Mouse (Mus musculus) G1E (cell line): ENCODE results near the gene Naa80. TPM values are rescaled to one million over a fixed set of nuclear protein-coding genes. Genes with fewer than 3 reads are reported as not detected.

Experiments used
- ATAC-seq: 2 replicates; pipeline ENCODE4 v1.8.0; 2016; ENCODE audit warnings: mild to moderate bottlenecking; ENCODE audit not compliant: insufficient number of reproducible peaks, poor library complexity, low FRiP score, severe bottlenecking; ENCODE audit errors: extremely low read depth
- DNase-seq: peaks from one replicate; pipeline ENCODE4 v3.0.0; 2012; ENCODE audit warnings: low spot score
- H3K27me3 ChIP-seq: 2 replicates; pipeline ENCODE4 v1.6.1; 2012; ENCODE audit warnings: mild to moderate bottlenecking, low read length, inconsistent platforms; ENCODE audit not compliant: insufficient read depth
- H3K36me3 ChIP-seq: replicated peaks from 2 replicates; pipeline ENCODE3; 2012; ENCODE audit warnings: mild to moderate bottlenecking, inconsistent platforms
- H3K4me1 ChIP-seq: 2 replicates; pipeline ENCODE4 v1.6.1; 2012; ENCODE audit warnings: low read depth, low read length, inconsistent platforms, mixed read lengths; ENCODE audit not compliant: insufficient read depth
- H3K4me3 ChIP-seq: 2 replicates; pipeline ENCODE4 v1.5.1; 2012; ENCODE audit warnings: low read depth, mild to moderate bottlenecking, inconsistent platforms, low read length, moderate library complexity, mixed read lengths
- H3K9me3 ChIP-seq: replicated peaks from 2 replicates; pipeline ENCODE4 v1.6.1; 2012; ENCODE audit warnings: inconsistent platforms
- CTCF ChIP-seq: IDR thresholded peaks from 2 replicates; pipeline ENCODE4 v1.5.1; 2012; ENCODE audit warnings: low read depth, low read length, inconsistent platforms, mixed read lengths
- GATA1 ChIP-seq: IDR thresholded peaks from 2 replicates; pipeline ENCODE4 v1.6.1; 2012; ENCODE audit warnings: borderline replicate concordance, low read length, inconsistent platforms, mixed read lengths
- GATA2 ChIP-seq: IDR thresholded peaks from 2 replicates; pipeline ENCODE4 v1.6.1; 2012; ENCODE audit warnings: low read depth, low read length, inconsistent platforms, borderline replicate concordance
- POLR2AphosphoS5 ChIP-seq: IDR thresholded peaks from 2 replicates; pipeline ENCODE4 v1.6.1; 2012; ENCODE audit warnings: low read depth, low read length, inconsistent platforms; ENCODE audit not compliant: insufficient replicate concordance
- TAL1 ChIP-seq: conservative IDR thresholded peaks from 2 replicates; pipeline ENCODE4 v1.6.1; 2012; ENCODE audit warnings: low read depth, low read length, inconsistent platforms, mixed read lengths
- polyA plus RNA-seq: library from polyadenylated mRNA; stranded (reverse); fragments of >175 nt; gene quantifications from 2 replicates; pipeline ENCODE4 v1.2.3, GENCODE M21; 2012
- total RNA-seq, 2 experiments: library from RNA; stranded (forward) in 1 of 2; stranded (reverse) in 1 of 2; fragments of 200-1000 nt in 1 of 2; fragments of >200 nt in 1 of 2; fragmentation: Nextera tagmentation in 1 of 2; gene quantifications; 2 replicates each; pipeline ENCODE4 v1.2.3; 2014 to 2017

Naa80 gene
- 17.1 and 17.4 TPM in 2 replicates for total RNA-seq (2014; fragmentation: Nextera tagmentation)
- total RNA-seq (2017), result 13.1 and 14.6 TPM in 2 replicates
- 53.5 and 53.8 TPM in 2 replicates for polyA plus RNA-seq

- Histone ChIP-seq H3K4me1 (peaks cover 79% of the 10 kb centered on the region), H3K4me3 (no peak within 1 kb of the TSS), H3K27me3 (no peaks in the 10 kb centered on the region), H3K36me3 (peaks cover 34% of the 10 kb centered on the region), H3K9me3 (no peaks in the 10 kb centered on the region)
- DNase-seq (no peak), ATAC-seq (no peak)
- no peak for TF ChIP-seq CTCF
Measured at GRCm38 (mm10) chr9:107578587-107578986, at the start of gene Naa80. TSS of gene Naa80 (plus strand) at chr9:107578887.

- peak; percentile 96 for DNase-seq
- H3K4me3 ChIP-seq, result peak within 1 kb of the TSS; percentile 76
- peaks cover 37% of the 10 kb centered on the region for H3K36me3 ChIP-seq
- H3K9me3 ChIP-seq, result no peaks in the 10 kb centered on the region
- H3K4me1 ChIP-seq, result peaks cover 51% of the 10 kb centered on the region
- TF ChIP-seq POLR2AphosphoS5 (no peak), GATA1 (no peak), CTCF (no peak), TAL1 (no peak), GATA2 (no peak)
- peak; percentile 91 for ATAC-seq
- peaks cover 16% of the 10 kb centered on the region for H3K27me3 ChIP-seq
Measured at GRCm38 (mm10) chr9:107533791-107534407, 44.8 kb upstream of the Naa80 start, which contains the start of gene Tmem115. TSS of gene Tmem115 (plus strand) at chr9:107533945.

GRCm38 (mm10) chr9:107534408-107535202 is 44.1 kb upstream of the Naa80 start:
- Histone ChIP-seq H3K36me3 (peaks cover 44% of the 10 kb centered on the region), H3K4me1 (peaks cover 54% of the 10 kb centered on the region), H3K9me3 (no peaks in the 10 kb centered on the region), H3K4me3 (peak overlapping the region; percentile 76), H3K27me3 (peaks cover 11% of the 10 kb centered on the region)
- TF ChIP-seq CTCF (no peak), TAL1 (no peak), GATA1 (no peak), GATA2 (no peak), POLR2AphosphoS5 (no peak)
- ATAC-seq (no peak), DNase-seq (peak; percentile 34)

- DNase-seq (no peak), ATAC-seq (no peak)
- Histone ChIP-seq H3K4me3 (no peak overlapping the region), H3K4me1 (peaks cover 84% of the 10 kb centered on the region), H3K9me3 (no peaks in the 10 kb centered on the region), H3K27me3 (no peaks in the 10 kb centered on the region), H3K36me3 (peaks cover 63% of the 10 kb centered on the region)
- TF ChIP-seq GATA1, result no peak
- TF ChIP-seq POLR2AphosphoS5, result no peak
Measured at GRCm38 (mm10) chr9:107538231-107538630, 40.5 kb upstream of the Naa80 start.

- Histone ChIP-seq H3K27me3 (no peaks in the 10 kb centered on the region), H3K4me1 (peaks cover 83% of the 10 kb centered on the region), H3K36me3 (peaks cover 68% of the 10 kb centered on the region), H3K9me3 (no peaks in the 10 kb centered on the region), H3K4me3 (no peak overlapping the region)
- no peak for TF ChIP-seq GATA2
- no peak for TF ChIP-seq TAL1
- TF ChIP-seq CTCF, result no peak
- TF ChIP-seq GATA1, result no peak
- no peak for TF ChIP-seq POLR2AphosphoS5
- DNase-seq (no peak), ATAC-seq (no peak)
Measured at GRCm38 (mm10) chr9:107538711-107539110, 40.0 kb upstream of the Naa80 start.

GRCm38 (mm10) chr9:107539940-107540339 is 38.7 kb upstream of the Naa80 start:
- no peak for DNase-seq
- TF ChIP-seq GATA1, result no peak
- TF ChIP-seq CTCF, result no peak
- no peak for TF ChIP-seq GATA2
- TF ChIP-seq TAL1, result no peak
- no peak for TF ChIP-seq POLR2AphosphoS5
- ATAC-seq, result no peak
- Histone ChIP-seq H3K4me3 (no peak overlapping the region), H3K4me1 (peaks cover 82% of the 10 kb centered on the region), H3K36me3 (peaks cover 79% of the 10 kb centered on the region), H3K9me3 (no peaks in the 10 kb centered on the region), H3K27me3 (no peaks in the 10 kb centered on the region)
